Mouse (Mus musculus) ES-E14 (cell line): ENCODE data around the gene Flrt1.

Experiments
- CHD2 ChIP-seq: IDR thresholded peaks from 2 replicates; pipeline ENCODE4 v1.6.1; 2014; ENCODE audit warnings: mild to moderate bottlenecking, low read depth, low read length, inconsistent platforms
- ZNF384 ChIP-seq: IDR thresholded peaks from 2 replicates; pipeline ENCODE4 v1.6.1; 2012; ENCODE audit warnings: low read depth, low read length, inconsistent platforms

DNA sequence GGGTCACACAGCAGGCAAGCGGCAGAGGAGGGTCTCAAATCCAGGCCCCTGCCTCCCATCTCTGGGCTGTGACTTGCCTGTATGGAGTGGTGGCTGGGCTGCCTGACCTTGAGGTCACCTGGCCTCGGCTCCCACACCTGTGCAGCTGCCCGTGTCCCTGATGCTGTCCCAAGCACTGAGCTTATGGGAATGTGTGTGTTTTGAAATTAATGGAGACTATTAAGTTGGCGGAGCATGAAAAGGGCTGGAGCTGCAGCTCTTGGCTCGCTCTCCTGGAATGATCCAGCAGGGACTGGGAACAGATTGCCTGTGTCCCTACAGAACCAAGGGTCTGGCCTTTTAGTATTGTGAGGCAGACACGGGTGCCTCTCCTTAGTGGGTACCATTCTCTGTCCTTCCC is 33.3 kb downstream of the Flrt1 start:
- TF ChIP-seq CHD2, result no peak
- no peak for TF ChIP-seq ZNF384
